Mouse (Mus musculus) hindbrain, embryonic 16.5 days (tissue): ENCODE data around the gene Nr1d1. TPM values are rescaled to one million over a fixed set of nuclear protein-coding genes. Genes with fewer than 3 reads are reported as not detected.

Experiments
- ATAC-seq: fragments of 200-750 bp; cut with Nextera tagmentation; 2 replicates; pipeline ENCODE4 v1.8.0; 2017; ENCODE audit warnings: moderate TSS enrichment, moderate library complexity
- H3K27ac ChIP-seq: fragments of 300-500 bp; sonication (generic); 2 replicates; pipeline ENCODE4 v1.5.1; 2014; ENCODE audit warnings: low read depth, mild to moderate bottlenecking, control low read depth, low read length, moderate library complexity
- H3K27me3 ChIP-seq: fragments of 300-500 bp; sonication (generic); replicated peaks from 2 replicates; pipeline ENCODE4 v1.6.1; 2014; ENCODE audit warnings: low read length; ENCODE audit not compliant: control insufficient read depth, insufficient read depth
- H3K36me3 ChIP-seq: fragments of 300-500 bp; sonication (generic); 2 replicates; pipeline ENCODE4 v1.6.1; 2014; ENCODE audit warnings: mild to moderate bottlenecking, low read length, moderate library complexity, mixed read lengths; ENCODE audit not compliant: control insufficient read depth, insufficient read depth
- H3K4me1 ChIP-seq: fragments of 300-500 bp; sonication (generic); 2 replicates; pipeline ENCODE4 v1.6.1; 2014; ENCODE audit warnings: low read depth, low read length; ENCODE audit not compliant: control insufficient read depth, insufficient read depth
- H3K4me2 ChIP-seq: fragments of 300-500 bp; sonication (generic); 2 replicates; pipeline ENCODE4 v1.6.1; 2014; ENCODE audit warnings: mild to moderate bottlenecking, low read length, control low read depth, moderate library complexity
- H3K4me3 ChIP-seq: fragments of 300-500 bp; sonication (generic); 2 replicates; pipeline ENCODE4 v1.5.1; 2014; ENCODE audit warnings: mild to moderate bottlenecking, low read length, control low read depth, moderate library complexity
- H3K9ac ChIP-seq: fragments of 300-500 bp; sonication (generic); 2 replicates; pipeline ENCODE4 v1.6.1; 2014; ENCODE audit warnings: low read depth, mild to moderate bottlenecking, control low read depth, low read length, moderate library complexity
- H3K9me3 ChIP-seq: fragments of 300-500 bp; sonication (generic); 2 replicates; pipeline ENCODE4 v1.6.1; 2014; ENCODE audit warnings: mild to moderate bottlenecking, low read length, moderate library complexity; ENCODE audit not compliant: control insufficient read depth
- WGBS: fragments of 180-500 bp; shearing (Covaris S2); extraction: QIAGEN DNeasy Blood & Tissue Kit; methylation state at CpG from one replicate; pipeline ENCODE4 v1.1.7; 2014; 5-methylcytosine and 5-hydroxymethylcytosine counted together
- polyA plus RNA-seq: library from polyadenylated mRNA; unstranded; fragments of >200 nt; fragmentation: Nextera tagmentation; extraction: Ambion mirVana; gene quantifications from 2 replicates; pipeline ENCODE4 v1.2.1, GENCODE M21; 2015

Nr1d1 gene
- polyA plus RNA-seq, 1 experiment from 2014 or later, result 4.9 TPM

DNA sequence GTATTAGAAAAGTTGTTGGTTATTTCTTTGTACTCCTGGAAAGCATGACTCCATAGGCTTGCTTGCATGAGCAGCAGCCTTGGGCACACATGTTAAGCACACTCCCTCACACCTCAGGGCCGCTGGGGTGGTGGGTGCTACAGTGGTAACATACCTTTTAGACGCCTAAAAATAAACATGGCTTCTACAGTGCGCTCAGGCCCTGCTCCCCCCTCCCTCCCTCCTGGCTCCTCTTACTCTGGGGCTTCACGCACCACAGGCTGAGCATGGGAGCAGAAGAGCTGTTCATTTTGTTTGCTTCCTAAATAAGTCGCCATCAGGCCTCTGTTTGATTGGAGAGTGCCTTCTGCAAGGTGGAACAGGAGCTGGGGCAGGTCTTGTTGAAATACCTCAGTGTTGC lies 22.2 kb upstream of the Nr1d1 start:
- Histone ChIP-seq H3K27ac (no peak overlapping the region), H3K36me3 (peaks cover 9% of the 10 kb centered on the region; the same call in 1 of the 2 replicates), H3K4me1 (peaks cover 29% of the 10 kb centered on the region), H3K9me3 (no peaks in the 10 kb centered on the region), H3K4me3 (peak overlapping the region; percentile 74), H3K4me2 (peak overlapping the region; percentile 75), H3K27me3 (no peaks in the 10 kb centered on the region), H3K9ac (peak overlapping the region; percentile 99)
- 11% methylated on average over 5 of the region's 5 CpGs for WGBS
- no peak for ATAC-seq

DNA sequence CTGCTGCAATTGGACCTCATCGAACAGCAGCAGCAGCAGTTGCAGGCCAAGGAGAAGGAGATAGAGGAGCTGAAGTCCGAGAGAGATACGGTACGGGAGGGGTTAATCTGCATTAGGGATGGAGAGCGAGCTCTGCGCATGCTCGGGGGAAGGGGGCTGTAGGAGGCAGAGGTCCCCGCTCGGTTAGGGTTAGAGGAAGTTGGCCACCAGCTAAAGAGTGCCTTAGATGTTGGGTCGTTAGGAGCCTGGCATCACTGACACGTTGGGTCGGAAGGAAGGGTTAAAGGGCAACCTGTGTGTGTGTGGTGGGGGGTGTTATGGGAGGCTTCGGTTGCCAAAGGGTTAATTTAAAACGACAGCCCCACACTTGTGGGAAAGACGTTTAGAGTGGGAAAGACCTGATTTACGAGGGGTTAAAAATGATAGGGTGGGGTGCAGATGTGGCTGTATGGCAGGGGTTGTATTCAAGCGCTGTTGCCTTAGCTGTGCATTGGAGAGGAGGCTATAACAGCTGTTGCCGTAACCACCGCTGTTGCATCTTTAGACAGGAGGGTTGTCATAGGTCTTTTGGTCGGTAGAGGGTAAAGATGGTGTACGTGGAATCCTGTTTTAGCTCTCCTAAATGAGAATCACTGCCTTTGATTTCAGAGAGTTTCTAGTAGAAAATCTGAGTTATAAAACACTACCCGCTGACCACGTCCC lies 21.5 kb upstream of the Nr1d1 start:
- ATAC-seq, result peak; percentile 74
- Histone ChIP-seq H3K9ac (peak overlapping the region; percentile 99), H3K4me3 (peak overlapping the region; percentile 74), H3K9me3 (no peaks in the 10 kb centered on the region), H3K27ac (peak overlapping the region; percentile 100), H3K4me2 (peak overlapping the region; percentile 75), H3K4me1 (peaks cover 29% of the 10 kb centered on the region), H3K36me3 (peaks cover 9% of the 10 kb centered on the region; the same call in 1 of the 2 replicates), H3K27me3 (no peaks in the 10 kb centered on the region)
- WGBS, result 2% methylated on average over 23 of the region's 23 CpGs

DNA sequence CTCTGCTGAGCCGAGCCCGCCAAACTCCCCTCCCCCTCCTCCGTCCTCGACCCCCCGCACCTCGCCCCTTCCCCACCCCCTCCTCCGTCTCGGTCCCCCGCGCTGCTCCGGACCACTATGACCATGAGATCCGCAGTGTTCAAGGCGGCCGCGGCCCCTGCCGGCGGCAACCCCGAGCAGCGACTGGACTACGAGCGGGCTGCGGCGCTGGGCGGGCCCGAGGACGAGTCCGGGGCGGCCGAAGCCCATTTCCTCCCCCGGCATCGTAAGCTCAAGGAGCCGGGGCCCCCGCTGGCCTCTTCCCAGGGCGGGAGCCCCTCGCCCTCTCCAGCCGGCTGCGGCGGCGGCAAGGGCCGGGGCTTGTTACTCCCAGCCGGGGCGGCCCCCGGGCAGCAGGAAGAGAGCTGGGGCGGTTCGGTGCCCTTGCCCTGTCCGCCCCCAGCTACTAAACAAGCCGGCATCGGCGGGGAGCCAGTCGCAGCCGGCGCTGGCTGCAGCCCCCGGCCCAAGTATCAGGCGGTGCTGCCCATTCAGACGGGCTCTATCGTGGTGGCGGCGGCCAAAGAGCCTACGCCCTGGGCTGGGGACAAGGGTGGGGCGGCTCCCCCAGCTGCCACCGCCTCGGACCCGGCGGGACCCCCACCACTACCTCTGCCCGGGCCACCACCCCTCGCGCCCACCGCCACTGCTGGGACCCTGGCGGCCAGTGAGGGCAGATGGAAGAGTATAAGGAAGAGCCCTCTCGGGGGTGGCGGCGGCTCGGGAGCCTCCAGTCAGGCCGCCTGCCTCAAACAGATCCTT lies 20.8 kb upstream of the Nr1d1 start:
- H3K4me1 ChIP-seq, result peaks cover 29% of the 10 kb centered on the region
- H3K36me3 ChIP-seq, result peaks cover 5% of the 10 kb centered on the region; the same call in 1 of the 2 replicates
- H3K4me2 ChIP-seq, result peak overlapping the region; percentile 75
- H3K27ac ChIP-seq, result peak overlapping the region; percentile 100
- H3K27me3 ChIP-seq, result no peaks in the 10 kb centered on the region
- H3K9me3 ChIP-seq, result no peaks in the 10 kb centered on the region
- H3K4me3 ChIP-seq, result peak overlapping the region; percentile 74
- H3K9ac ChIP-seq, result peak overlapping the region; percentile 99
- 0% methylated on average over 59 of the region's 74 CpGs for WGBS
- ATAC-seq, result peak; percentile 40

DNA sequence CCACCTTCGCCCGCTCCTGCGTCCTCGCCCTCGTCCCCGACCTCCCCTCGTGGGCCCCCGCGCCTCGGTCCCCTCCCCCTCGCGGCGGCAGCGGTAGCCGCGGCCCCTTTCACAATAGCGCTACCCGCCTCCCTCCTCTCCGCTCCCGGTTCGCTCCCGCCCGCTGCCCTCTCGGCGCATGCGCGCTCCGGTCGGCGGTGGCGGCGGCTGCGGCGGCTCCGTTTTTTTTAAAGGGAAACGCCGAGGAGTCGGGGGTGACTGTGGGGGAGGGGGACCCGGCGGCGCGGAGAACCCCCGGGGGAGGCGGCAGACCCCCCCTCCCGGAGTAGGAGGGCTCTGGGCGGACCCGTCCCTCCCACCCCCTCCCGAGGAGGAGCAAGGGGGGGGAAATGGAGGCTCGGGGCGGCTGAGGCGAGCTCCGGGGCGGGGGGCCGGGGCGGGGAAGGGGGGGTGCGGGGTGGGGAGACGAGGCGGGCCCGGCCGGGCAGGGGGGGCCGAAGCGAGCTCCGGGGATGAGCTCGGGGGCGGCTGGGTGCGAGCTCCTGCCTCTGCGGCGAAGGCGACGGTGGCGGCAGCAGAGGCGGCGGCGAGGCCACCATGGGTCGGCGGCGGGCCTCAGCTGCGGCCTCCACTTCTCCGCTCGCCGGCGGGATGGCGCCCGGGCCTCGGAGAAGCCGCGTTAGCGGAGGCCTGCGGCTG lies 20.0 kb upstream of the Nr1d1 start, which contains the start of gene Msl1:
Gene Msl1 (plus strand): TSS at position 502 of the 699 bp plus-strand sequence.
- H3K27me3 ChIP-seq, result no peaks in the 10 kb centered on the region
- no peaks in the 10 kb centered on the region for H3K9me3 ChIP-seq
- peaks cover 29% of the 10 kb centered on the region for H3K4me1 ChIP-seq
- peak within 1 kb of the TSS; percentile 99 for H3K9ac ChIP-seq
- peak within 1 kb of the TSS; percentile 74 for H3K4me3 ChIP-seq
- peak; percentile 57 for ATAC-seq
- peaks cover 1% of the 10 kb centered on the region; the same call in 1 of the 2 replicates for H3K36me3 ChIP-seq
- peak within 1 kb of the TSS; percentile 75 for H3K4me2 ChIP-seq
- under 1% methylated on average over 66 of the region's 89 CpGs for WGBS
- H3K27ac ChIP-seq, result peak within 1 kb of the TSS; percentile 100

DNA sequence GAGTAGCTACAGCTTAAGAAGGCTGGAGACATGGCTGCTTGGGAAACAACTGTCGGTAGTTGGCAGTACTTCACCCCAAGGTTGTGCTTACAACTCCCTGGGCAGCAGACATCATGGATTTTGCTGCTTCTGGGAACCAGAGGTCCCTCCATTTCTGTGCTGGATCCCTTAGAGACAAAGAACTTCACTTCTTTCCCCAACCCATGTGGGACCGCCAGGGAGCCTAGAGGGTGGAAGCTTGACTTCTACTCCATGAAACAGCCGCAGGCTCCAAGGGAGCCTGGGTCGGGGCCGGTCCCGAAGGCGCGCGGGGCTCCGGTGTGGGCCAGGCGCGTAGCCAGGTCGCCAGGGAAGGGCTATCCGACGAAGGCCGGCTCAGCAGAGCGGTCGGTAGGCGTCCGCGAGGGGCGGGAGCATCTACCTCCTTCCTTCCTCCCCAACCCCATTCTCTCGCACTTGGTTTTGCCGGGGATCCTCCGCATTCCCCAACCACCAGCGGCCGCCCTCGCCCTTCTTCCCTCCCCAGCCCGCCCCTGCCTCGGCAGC lies 19.4 kb upstream of the Nr1d1 start:
- peak overlapping the region; percentile 99 for H3K9ac ChIP-seq

DNA sequence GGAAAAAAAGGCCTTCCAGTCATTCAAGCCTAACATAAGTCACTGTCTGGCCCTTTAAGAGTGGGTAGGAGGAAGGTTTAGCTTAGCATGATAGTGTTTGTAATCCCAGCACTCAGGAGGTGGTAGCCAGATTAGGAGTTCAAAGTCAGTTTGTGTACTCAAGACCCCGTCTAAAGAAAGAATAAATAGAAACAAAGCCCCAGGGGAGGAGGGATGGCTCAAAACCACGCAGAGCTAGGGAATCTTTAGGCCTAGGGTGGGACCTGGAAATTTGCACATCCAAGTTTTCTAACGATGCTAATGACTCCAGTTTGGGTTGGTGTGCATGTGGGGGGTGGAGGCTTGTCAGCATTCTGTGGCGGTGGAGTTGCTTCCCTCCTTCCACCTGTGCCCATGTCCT lies 16.9 kb upstream of the Nr1d1 start:
- no peaks in the 10 kb centered on the region for H3K27me3 ChIP-seq
- H3K9me3 ChIP-seq, result no peaks in the 10 kb centered on the region
- H3K9ac ChIP-seq, result no peak overlapping the region
- ATAC-seq, result no peak
- H3K4me1 ChIP-seq, result peaks cover 13% of the 10 kb centered on the region
- H3K4me3 ChIP-seq, result no peak overlapping the region
- no peak overlapping the region for H3K4me2 ChIP-seq
- no peaks in the 10 kb centered on the region for H3K36me3 ChIP-seq
- no peak overlapping the region for H3K27ac ChIP-seq
- 6% methylated on average over 4 of the region's 4 CpGs for WGBS

More for the DNA sequence above, 19.4 kb upstream of the Nr1d1 start:
- ATAC-seq, result peak; percentile 67
- Histone ChIP-seq H3K4me3 (peak overlapping the region; percentile 74), H3K4me1 (peaks cover 30% of the 10 kb centered on the region), H3K4me2 (peak overlapping the region; percentile 75), H3K27me3 (no peaks in the 10 kb centered on the region), H3K36me3 (no peaks in the 10 kb centered on the region), H3K9me3 (no peaks in the 10 kb centered on the region), H3K27ac (peak overlapping the region; percentile 100)
- 0% methylated on average over 22 of the region's 30 CpGs for WGBS

DNA sequence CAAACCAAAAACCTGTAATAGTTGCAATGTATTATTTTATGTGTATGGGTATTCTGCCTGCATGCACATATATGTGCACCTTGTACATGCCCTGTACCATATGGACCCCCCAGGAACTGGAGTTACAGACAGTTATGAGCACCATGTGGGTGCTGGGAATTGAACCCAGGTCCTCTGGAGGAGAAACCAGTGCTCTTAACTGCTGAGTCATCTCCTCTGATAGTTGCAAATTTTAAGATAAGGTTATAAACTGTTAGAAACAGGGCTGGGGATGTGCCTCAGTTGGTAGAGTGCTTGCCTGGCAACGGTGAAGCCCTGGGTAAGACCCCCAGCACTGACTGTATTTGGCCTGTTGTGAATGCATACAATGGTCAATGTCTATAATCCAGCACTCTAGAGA lies 16.3 kb upstream of the Nr1d1 start:
- no peak overlapping the region for H3K4me3 ChIP-seq
- 70% methylated on average over 1 of the region's 1 CpGs for WGBS
- no peaks in the 10 kb centered on the region for H3K9me3 ChIP-seq
- no peak for ATAC-seq
- H3K27ac ChIP-seq, result no peak overlapping the region
- no peak overlapping the region for H3K9ac ChIP-seq
- no peak overlapping the region for H3K4me2 ChIP-seq
- H3K27me3 ChIP-seq, result no peaks in the 10 kb centered on the region
- H3K36me3 ChIP-seq, result no peaks in the 10 kb centered on the region
- peaks cover 17% of the 10 kb centered on the region for H3K4me1 ChIP-seq

DNA sequence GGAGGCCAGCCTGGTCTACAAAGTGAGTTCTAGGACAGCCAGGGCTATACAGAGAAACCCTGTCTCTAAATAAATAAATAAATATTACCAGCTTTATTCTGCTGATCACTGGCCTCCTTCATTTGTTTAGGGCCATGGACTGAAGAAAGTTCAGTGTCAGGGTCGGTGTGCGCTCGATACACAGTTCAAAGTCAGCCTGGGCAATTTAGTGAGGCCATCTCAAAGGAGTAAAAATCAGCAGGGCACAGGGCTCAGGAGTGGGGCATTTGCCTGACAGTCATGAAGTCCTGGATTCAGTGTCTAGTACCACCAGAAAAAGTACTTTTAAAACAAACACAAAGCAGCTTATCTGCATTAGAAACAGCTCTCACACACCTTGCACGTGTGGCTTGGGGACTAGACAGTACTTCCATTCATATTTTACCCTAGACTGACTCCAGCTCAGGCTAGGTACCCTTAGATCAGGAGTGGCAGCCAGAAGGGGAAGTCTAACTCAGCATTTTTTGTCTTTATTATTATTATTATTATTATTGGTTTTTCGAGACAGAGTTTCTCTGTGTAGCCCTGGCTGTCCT lies 15.6 kb upstream of the Nr1d1 start:
- 84% methylated on average over 5 of the region's 5 CpGs for WGBS
- H3K4me3 ChIP-seq, result no peak overlapping the region
- no peak for ATAC-seq

More for the DNA sequence above, 15.6 kb upstream of the Nr1d1 start:
- peaks cover 21% of the 10 kb centered on the region for H3K4me1 ChIP-seq
- no peaks in the 10 kb centered on the region for H3K36me3 ChIP-seq
- H3K9ac ChIP-seq, result no peak overlapping the region
- H3K27ac ChIP-seq, result no peak overlapping the region
- H3K27me3 ChIP-seq, result no peaks in the 10 kb centered on the region
- H3K9me3 ChIP-seq, result no peaks in the 10 kb centered on the region
- no peak overlapping the region for H3K4me2 ChIP-seq
